Mouse (Mus musculus) neural tube, embryonic 13.5 days (tissue): ENCODE measurements around the gene Htt. TPM values are rescaled to one million over a fixed set of nuclear protein-coding genes. Genes with fewer than 3 reads are reported as not detected.

Experiments used
- microRNA counts: library from miRNA; unstranded; fragments of <30 nt; microRNA quantifications from one replicate; lab custom pipeline; 2016
- microRNA-seq: library from miRNA; unstranded; fragments of <30 nt; microRNA quantifications from one replicate; pipeline ENCODE4, GENCODE M21; 2016
- polyA plus RNA-seq: library from polyadenylated mRNA; unstranded; fragments of >200 nt; fragmentation: Nextera tagmentation; extraction: Ambion mirVana; gene quantifications from 2 replicates; pipeline ENCODE4 v1.2.1, GENCODE M21; 2015

Htt gene
- polyA plus RNA-seq, 1 experiment from 2014 or later = 12.8 TPM

MicroRNA genes within 50 kb of the gene (microRNA counts, 519-probe panel; counts per million panel counts)
- microRNA mmu-miR-467g (lab: Ali Mortazavi, UCI) = not detected

Small RNAs within 50 kb of the gene (microRNA-seq; reads per million reads assigned to microRNA genes)
- not detected for gene Mir467g

Other genes starting within 250 kb of the Htt start
- gene Tnip2, start 247.7 kb upstream of the Htt start, polyA plus RNA-seq = 8.1 and 11.3 TPM in 2 replicates
- 15.0 and 16.7 TPM in 2 replicates for gene Sh3bp2, start 235.9 kb upstream of the Htt start, polyA plus RNA-seq
- gene Add1, start 188.1 kb upstream of the Htt start, polyA plus RNA-seq = 208 and 221 TPM in 2 replicates
- 77.5 and 77.8 TPM in 2 replicates for gene Mfsd10, start 124.5 kb upstream of the Htt start, polyA plus RNA-seq
- 21.7 and 22.8 TPM in 2 replicates for gene Nop14, start 101.6 kb upstream of the Htt start, polyA plus RNA-seq
- gene Grk4, start 101.4 kb upstream of the Htt start, polyA plus RNA-seq = 1.6 and 2.5 TPM in 2 replicates
- gene Msantd1, start 146.3 kb downstream of the Htt start, polyA plus RNA-seq = 1.8 and 2.3 TPM in 2 replicates
- 42.7 and 44.7 TPM in 2 replicates for gene Rgs12, start 187.7 kb downstream of the Htt start, polyA plus RNA-seq